Mouse (Mus musculus) frontal cortex, postnatal 10 days (tissue): ENCODE measurements around the gene Npas1.

Experiments used
- DNase-seq, 2 experiments: peaks; one replicate each; pipeline ENCODE4 v3.0.0; 2022; ENCODE audit warnings: low spot score in 2 of 2, mixed read lengths in 1 of 2

The Npas1 gene

GRCm38 (mm10) chr7:16477628-16478027, at the start of gene Npas1:
Npas1 (minus strand) TSS chr7:16477728.
- DNase-seq: no peak

- no peak for DNase-seq
These were observed 48.5 kb upstream of the Npas1 start for GRCm38 (mm10) chr7:16525995-16526394.

- DNase-seq: no peak
These were observed 47.9 kb upstream of the Npas1 start for GRCm38 (mm10) chr7:16525448-16525847.

- no peak for DNase-seq
These were observed 46.8 kb upstream of the Npas1 start for GRCm38 (mm10) chr7:16524308-16524707.

GRCm38 (mm10) chr7:16519310-16519709, 41.8 kb upstream of the Npas1 start:
- no peak for DNase-seq

- DNase-seq: no peak
These were observed 39.7 kb upstream of the Npas1 start for GRCm38 (mm10) chr7:16517198-16517597.

- DNase-seq: no peak
These were observed 29.8 kb upstream of the Npas1 start for GRCm38 (mm10) chr7:16507284-16507683.

GRCm38 (mm10) chr7:16505226-16505593, 27.7 kb upstream of the Npas1 start:
- DNase-seq: no peak

GRCm38 (mm10) chr7:16504573-16505225, 27.2 kb upstream of the Npas1 start:
- DNase-seq: no peak

- DNase-seq: no peak
These were observed 24.0 kb upstream of the Npas1 start for GRCm38 (mm10) chr7:16501571-16501970.

GRCm38 (mm10) chr7:16499671-16500104, 22.2 kb upstream of the Npas1 start:
- DNase-seq: peak; percentile 44 to 63

- DNase-seq: no peak
These were observed 18.7 kb upstream of the Npas1 start for GRCm38 (mm10) chr7:16496260-16496659.

GRCm38 (mm10) chr7:16493361-16493760, 15.8 kb upstream of the Npas1 start:
- DNase-seq: no peak

- no peak for DNase-seq
These were observed 14.7 kb upstream of the Npas1 start for GRCm38 (mm10) chr7:16492211-16492610.

GRCm38 (mm10) chr7:16491759-16492158, 14.2 kb upstream of the Npas1 start:
- peak in 1 of 2 experiments; percentile 50 for DNase-seq

GRCm38 (mm10) chr7:16489948-16490347, 12.4 kb upstream of the Npas1 start:
- no peak for DNase-seq

- no peak for DNase-seq
These were observed 11.3 kb upstream of the Npas1 start for GRCm38 (mm10) chr7:16488816-16489215.

- no peak for DNase-seq
These were observed 933 bp downstream of the Npas1 start for GRCm38 (mm10) chr7:16476600-16476989.

- no peak for DNase-seq
These were observed 1.5 kb downstream of the Npas1 start for GRCm38 (mm10) chr7:16475764-16476599.

GRCm38 (mm10) chr7:16475321-16475720, 2.2 kb downstream of the Npas1 start:
- no peak for DNase-seq

- no peak for DNase-seq
These were observed 3.1 kb downstream of the Npas1 start for GRCm38 (mm10) chr7:16474445-16474844.

- DNase-seq: no peak
These were observed 3.7 kb downstream of the Npas1 start for GRCm38 (mm10) chr7:16473847-16474246.

- no peak for DNase-seq
These were observed 5.3 kb downstream of the Npas1 start for GRCm38 (mm10) chr7:16472116-16472709.
